In genomic region chr8:96586129-96586528, GRCm38 (mm10) we compare ENCODE assay signal across 33 mouse cellular contexts.
DNase-seq lines count a peak whose midpoint lies in the region; ATAC-seq and TF ChIP-seq lines count a peak whose summit lies in the region.
"Had no signal": no experiment of that assay in that cellular context is flagged by ENCODE, and none has a peak within 500 bp of the region (broad histone marks: within the 10 kb centered on the region; RNA-seq: fewer than 3 reads in every experiment).

No protein-coding gene starts in this region.

- H3K27ac ChIP-seq in forebrain, postnatal 0 days (ENCODE audit: low read depth, low read length), result no peak overlapping the region
- H3K27ac ChIP-seq in forebrain, embryonic 13.5 days, result no peak overlapping the region
- H3K27ac ChIP-seq in stomach, embryonic 14.5 days (ENCODE audit: low read length), result no peak overlapping the region
- H3K27ac ChIP-seq in stomach, postnatal 0 days (replicated peaks), result no peak overlapping the region
- H3K27ac ChIP-seq: embryonic facial prominence, embryonic 10.5 days; embryonic facial prominence, embryonic 13.5 days; forebrain, embryonic 10.5 days; heart, adult 2 months; heart, embryonic 10.5 days; heart, embryonic 13.5 days; hindbrain, embryonic 14.5 days; hindbrain, postnatal 0 days had no signal

- DNase-seq in forebrain, postnatal 0 days, result peak; percentile 35
- DNase-seq in kidney, postnatal 10 days, result peak; percentile 6
- DNase-seq in kidney, adult 9 months, result no peak
- no peak for DNase-seq in stomach, postnatal 0 days (ENCODE audit: low spot score)
- DNase-seq in brain, embryonic 14.5 days (ENCODE audit: low read depth), result peak; percentile 43
- DNase-seq: adrenal gland, adult 8-10 months; adrenal gland, postnatal 25 days; B cell, adult 2 months; cerebellum, adult 11 months; cerebellum, adult 2 months; cerebellum, postnatal 10 days; cerebellum, postnatal 36 days; embryo, embryonic 11 days; gastrocnemius, postnatal 10 days; gastrocnemius, postnatal 36 days; heart, adult 2 months; heart, postnatal 14 days; heart, postnatal 4 days had no signal

- TF ChIP-seq POLR2A in brain, embryonic 14.5 days (IDR thresholded peaks at IDR 0.05; ENCODE audit: borderline replicate concordance, extremely low read depth, insufficient read depth, insufficient read length, poor library complexity, severe bottlenecking), result no peak

- TF ChIP-seq EP300 in stomach, postnatal 0 days (optimal IDR thresholded peaks at IDR 0.05), result no peak

- 61% methylated on average over 3 of the region's 3 CpGs for WGBS in forebrain, postnatal 0 days
- WGBS in forebrain, embryonic 13.5 days, result 86% methylated on average over 3 of the region's 3 CpGs
- WGBS in stomach, embryonic 14.5 days, result 49% methylated on average over 3 of the region's 3 CpGs
- WGBS in stomach, postnatal 0 days, result 53% methylated on average over 3 of the region's 3 CpGs

- TF ChIP-seq CTCF in forebrain, postnatal 0 days (IDR thresholded peaks at IDR 0.05; ENCODE audit: low read depth), result no peak
- TF ChIP-seq CTCF in stomach, postnatal 0 days (IDR thresholded peaks at IDR 0.05; ENCODE audit: low read depth), result no peak
- TF ChIP-seq CTCF in brain, embryonic 14.5 days (IDR thresholded peaks at IDR 0.05; ENCODE audit: borderline replicate concordance, extremely low read depth, insufficient read depth, insufficient read length), result no peak

- H3K27me3 ChIP-seq in forebrain, postnatal 0 days (ENCODE audit: insufficient read depth, low read length), result no peaks in the 10 kb centered on the region
- H3K27me3 ChIP-seq in forebrain, embryonic 13.5 days, result no peaks in the 10 kb centered on the region
- H3K27me3 ChIP-seq in stomach, embryonic 14.5 days (ENCODE audit: control insufficient read depth, insufficient read depth, low read length), result no peaks in the 10 kb centered on the region
- H3K27me3 ChIP-seq in stomach, postnatal 0 days (ENCODE audit: control insufficient read depth, insufficient read depth, low read length), result no peaks in the 10 kb centered on the region
- H3K27me3 ChIP-seq: CH12.LX; embryonic facial prominence, embryonic 13.5 days; heart, embryonic 13.5 days had no signal

- no peaks in the 10 kb centered on the region for H3K4me1 ChIP-seq in forebrain, postnatal 0 days (ENCODE audit: insufficient read depth)
- H3K4me1 ChIP-seq in forebrain, embryonic 13.5 days, result no peaks in the 10 kb centered on the region
- H3K4me1 ChIP-seq in stomach, embryonic 14.5 days (ENCODE audit: control insufficient read depth, insufficient read depth, low read length), result no peaks in the 10 kb centered on the region
- no peaks in the 10 kb centered on the region for H3K4me1 ChIP-seq in stomach, postnatal 0 days (replicated peaks; ENCODE audit: control insufficient read depth, insufficient read depth)
- H3K4me1 ChIP-seq: embryonic facial prominence, embryonic 10.5 days; embryonic facial prominence, embryonic 13.5 days; forebrain, embryonic 10.5 days; heart, embryonic 10.5 days; heart, embryonic 13.5 days had no signal

- 0 out of 2 replicates have a peak, but pooled peaks have one; percentile 16 for ATAC-seq in forebrain, postnatal 0 days
- ATAC-seq in forebrain, embryonic 13.5 days, result no peak
- 0 out of 2 replicates have a peak, but pooled peaks have one; percentile 6 for ATAC-seq in stomach, embryonic 14.5 days (ENCODE audit: insufficient number of reproducible peaks, insufficient read depth, low FRiP score, low read depth)
- no peak for ATAC-seq in stomach, postnatal 0 days (ENCODE audit: low FRiP score, low TSS enrichment)
- ATAC-seq in inflammation-experienced regulatory T-cells, adult 6 months, result no peak
- ATAC-seq: activated CD4-positive, CD25-positive, alpha-beta regulatory T cell, adult 4 months; forebrain, embryonic 16.5 days; hindbrain, postnatal 0 days; intestine, postnatal 0 days had no signal

- no peak overlapping the region for H3K4me3 ChIP-seq in forebrain, postnatal 0 days (ENCODE audit: low read depth, low read length)
- H3K4me3 ChIP-seq in forebrain, embryonic 13.5 days, result no peak overlapping the region
- H3K4me3 ChIP-seq in stomach, embryonic 14.5 days (ENCODE audit: low read depth, low read length), result no peak overlapping the region
- no peak overlapping the region for H3K4me3 ChIP-seq in stomach, postnatal 0 days (ENCODE audit: low read depth, low read length)
- H3K4me3 ChIP-seq: embryonic facial prominence, embryonic 10.5 days; embryonic facial prominence, embryonic 13.5 days; forebrain, embryonic 10.5 days; heart, adult 2 months; heart, embryonic 10.5 days; heart, embryonic 13.5 days had no signal

- no peaks in the 10 kb centered on the region for H3K36me3 ChIP-seq in forebrain, postnatal 0 days (ENCODE audit: insufficient read depth)
- H3K36me3 ChIP-seq in forebrain, embryonic 13.5 days (ENCODE audit: poor library complexity, severe bottlenecking), result no peaks in the 10 kb centered on the region
- no peaks in the 10 kb centered on the region for H3K36me3 ChIP-seq in stomach, embryonic 14.5 days (ENCODE audit: control insufficient read depth, insufficient read depth, low read length)
- no peaks in the 10 kb centered on the region for H3K36me3 ChIP-seq in stomach, postnatal 0 days (ENCODE audit: control insufficient read depth, insufficient read depth, low read length)
- H3K36me3 ChIP-seq: embryonic facial prominence, embryonic 10.5 days; embryonic facial prominence, embryonic 13.5 days; forebrain, embryonic 10.5 days; G1E; heart, embryonic 10.5 days; heart, embryonic 13.5 days had no signal

- no peak overlapping the region for H3K9ac ChIP-seq in forebrain, postnatal 0 days
- no peak overlapping the region for H3K9ac ChIP-seq in forebrain, embryonic 13.5 days
- H3K9ac ChIP-seq in stomach, embryonic 14.5 days (replicated peaks; ENCODE audit: low read depth, low read length), result no peak overlapping the region
- H3K9ac ChIP-seq in stomach, postnatal 0 days (ENCODE audit: low read length), result no peak overlapping the region
- H3K9ac ChIP-seq: embryonic facial prominence, embryonic 13.5 days; heart, embryonic 13.5 days; hindbrain, embryonic 14.5 days had no signal

- H3K4me2 ChIP-seq in forebrain, postnatal 0 days (ENCODE audit: low read depth), result no peak overlapping the region
- H3K4me2 ChIP-seq in forebrain, embryonic 13.5 days, result no peak overlapping the region
- H3K4me2 ChIP-seq in stomach, embryonic 14.5 days (replicated peaks; ENCODE audit: low read depth, low read length), result no peak overlapping the region
- no peak overlapping the region for H3K4me2 ChIP-seq in stomach, postnatal 0 days (replicated peaks; ENCODE audit: low read depth)
- H3K4me2 ChIP-seq: embryonic facial prominence, embryonic 13.5 days; heart, embryonic 13.5 days; hindbrain, embryonic 14.5 days had no signal

- H3K9me3 ChIP-seq in forebrain, postnatal 0 days (ENCODE audit: low read length), result no peaks in the 10 kb centered on the region
- H3K9me3 ChIP-seq in forebrain, embryonic 13.5 days (replicated peaks), result no peaks in the 10 kb centered on the region
- H3K9me3 ChIP-seq in stomach, embryonic 14.5 days (ENCODE audit: control insufficient read depth, low read depth, low read length), result no peaks in the 10 kb centered on the region
- no peaks in the 10 kb centered on the region for H3K9me3 ChIP-seq in stomach, postnatal 0 days (ENCODE audit: control insufficient read depth, low read length)
- H3K9me3 ChIP-seq: embryonic facial prominence, embryonic 10.5 days; embryonic facial prominence, embryonic 13.5 days; forebrain, embryonic 10.5 days; G1E; heart, embryonic 10.5 days; heart, embryonic 13.5 days had no signal

Comparison
In these comparisons a context has a peak if more than half of its experiments do, and no peak if none do; other contexts are left out.
1. ATAC-seq: peak in forebrain, postnatal 0 days (single experiment) and stomach, embryonic 14.5 days (single experiment); none in forebrain, embryonic 13.5 days (single experiment), stomach, postnatal 0 days (single experiment) and inflammation-experienced regulatory T-cells, adult 6 months (single experiment).
2. DNase-seq: peak in forebrain, postnatal 0 days (single experiment), kidney, postnatal 10 days (single experiment) and brain, embryonic 14.5 days (single experiment); none in kidney, adult 9 months (single experiment) and stomach, postnatal 0 days (single experiment).